Mouse (Mus musculus): ENCODE data around the gene Bax.
"Not testable (repeated sequence)": the region's sequence is repeated elsewhere in the genome, so short reads cannot be mapped to it uniquely, and the experiment has no call there.

The Bax gene

DNA sequence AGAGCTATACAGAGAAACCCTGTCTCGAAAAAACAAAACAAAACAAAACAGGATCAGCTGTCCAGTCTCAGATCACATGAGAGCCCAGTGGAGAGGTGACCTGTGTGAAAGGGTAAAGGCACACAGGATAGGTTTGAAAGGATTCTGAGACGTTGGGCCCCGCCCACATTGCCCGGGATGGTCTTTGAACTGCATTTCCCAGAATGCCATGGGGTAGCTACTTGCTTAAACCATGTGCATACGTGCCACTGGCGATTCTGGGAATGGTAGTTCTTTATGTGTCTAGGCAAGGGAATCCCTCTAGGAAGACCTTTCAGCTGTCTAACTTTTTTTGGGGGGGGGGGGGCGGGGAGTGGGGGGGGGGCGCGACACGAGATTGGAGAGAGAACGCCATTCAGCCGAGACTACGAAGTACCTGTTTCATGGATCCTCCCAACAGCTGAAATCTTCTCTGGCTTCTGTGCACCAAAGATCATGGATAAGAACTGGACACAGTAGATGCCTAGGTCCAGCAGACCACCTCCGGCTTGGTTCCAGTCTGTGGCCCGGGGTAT, 14.8 kb upstream of the Bax start, which contains the start of gene Tulp2:
TSS of gene Tulp2 (plus strand) at position 504 of the 554 bp plus-strand sequence.
- no peak for DNase-seq (ENCODE audit: low read depth, low spot score)

DNA sequence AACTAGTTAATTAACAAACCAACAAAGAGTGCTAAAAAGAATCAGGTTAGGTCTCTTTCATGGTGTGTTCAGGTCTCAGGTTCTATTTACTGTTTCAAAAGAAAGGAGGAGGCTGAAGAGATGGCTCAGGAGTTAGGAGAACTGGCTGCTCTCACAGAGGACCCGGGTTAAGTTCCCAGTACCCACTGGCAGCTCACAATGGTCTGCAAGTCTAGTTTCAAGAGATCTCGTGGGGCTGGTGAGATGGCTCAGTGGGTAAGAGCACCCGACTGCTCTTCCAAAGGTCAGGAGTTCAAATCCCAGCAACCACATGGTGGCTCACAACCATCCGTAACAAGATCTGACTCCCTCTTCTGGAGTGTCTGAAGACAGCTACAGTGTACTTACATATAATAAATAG, 13.6 kb upstream of the Bax start:
- not testable (repeated sequence) for DNase-seq (ENCODE audit: low read depth, low spot score)

DNA sequence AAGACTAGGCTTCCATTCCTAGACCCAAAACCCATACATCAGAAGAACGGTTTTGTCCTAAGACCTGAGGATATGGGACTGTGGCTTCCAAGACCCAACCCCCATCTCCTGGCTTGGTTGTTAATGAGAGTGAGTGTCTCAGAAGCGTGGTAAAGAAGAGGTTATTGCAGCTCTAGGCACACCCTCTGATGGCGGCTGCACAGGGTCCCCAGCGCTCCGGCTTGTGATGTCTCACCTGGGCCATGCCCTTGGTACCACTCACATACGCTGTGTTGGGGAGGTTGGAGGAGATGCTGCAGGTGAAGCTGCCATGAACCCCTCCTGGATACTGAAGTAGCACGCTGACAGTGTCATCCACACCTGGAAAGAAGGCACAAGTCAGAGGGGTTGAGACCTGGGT, 12.1 kb upstream of the Bax start:
- no peak for DNase-seq (ENCODE audit: low read depth, low spot score)

DNA sequence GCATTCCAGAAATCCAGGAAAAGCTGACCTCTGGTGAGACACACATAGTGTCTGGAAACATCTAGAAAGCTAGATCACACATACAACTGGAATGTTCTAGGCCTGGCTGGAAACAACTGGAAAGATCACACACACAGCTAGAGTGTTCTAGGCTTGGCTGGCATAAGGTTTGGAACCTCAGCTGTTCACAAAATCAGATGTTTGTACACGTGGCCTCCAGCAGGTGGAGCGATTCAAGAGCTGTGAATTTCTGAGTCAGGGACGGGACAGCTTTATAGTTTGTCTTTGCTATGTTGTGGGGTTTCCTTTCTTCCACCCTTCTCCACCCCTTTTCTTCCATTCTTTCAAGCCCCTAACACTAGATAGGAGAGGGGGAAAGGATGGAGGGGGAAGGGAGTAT, 10.3 kb upstream of the Bax start:
- DNase-seq (ENCODE audit: low read depth, low spot score): no peak

DNA sequence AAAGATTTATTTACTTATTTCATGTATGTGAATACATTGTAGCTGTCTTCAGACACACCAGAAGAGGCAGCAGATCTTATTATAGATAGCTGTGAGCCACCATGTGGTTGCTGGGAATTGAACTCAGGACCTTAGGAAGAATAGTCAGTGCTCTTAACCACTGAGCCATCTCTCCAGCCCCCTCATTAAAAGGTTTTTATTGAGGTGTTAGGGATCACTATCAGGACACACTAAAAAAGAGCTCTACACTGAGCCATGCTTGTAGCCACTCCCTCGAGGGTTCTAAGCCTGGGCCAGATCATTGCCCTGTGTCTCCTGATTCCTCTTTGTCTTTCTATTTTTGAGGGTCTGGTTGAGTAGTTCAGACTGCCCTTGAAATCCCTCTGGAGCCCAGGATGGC, 9.8 kb upstream of the Bax start:
- DNase-seq (ENCODE audit: low read depth, low spot score): no peak

DNA sequence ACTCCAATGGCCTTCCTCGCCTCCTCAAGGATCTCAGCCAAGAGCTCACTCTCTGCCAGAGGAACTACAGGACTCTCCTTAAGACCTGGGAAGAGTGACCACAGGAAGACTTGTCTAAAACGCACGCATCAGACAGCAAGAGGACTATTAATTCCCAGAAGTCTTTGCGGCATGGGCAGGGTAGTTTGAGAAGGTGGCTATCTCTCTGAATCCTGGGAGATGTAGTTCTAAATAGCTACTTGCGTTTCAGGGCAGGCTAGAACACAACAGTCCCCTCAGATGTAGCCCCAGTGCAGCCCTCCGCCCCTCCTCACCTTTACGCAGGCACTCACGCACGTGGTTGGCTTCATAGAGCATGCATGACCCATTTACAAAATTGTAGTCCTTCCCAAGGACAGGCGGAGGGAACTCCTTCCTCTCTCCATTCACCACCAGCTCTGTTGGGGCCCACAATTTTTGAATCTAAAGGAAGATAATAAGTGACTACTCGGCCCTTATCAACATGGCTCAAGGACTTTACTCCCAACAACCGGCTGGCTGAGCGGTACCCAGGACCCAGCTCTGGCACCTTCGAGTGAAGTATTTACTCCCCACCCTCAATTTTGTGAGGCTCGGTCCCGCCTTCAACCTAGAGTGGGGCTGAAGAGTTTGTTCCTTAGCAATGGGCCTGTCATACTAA, 8.7 kb upstream of the Bax start:
- DNase-seq (ENCODE audit: low read depth, low spot score): no peak

DNA sequence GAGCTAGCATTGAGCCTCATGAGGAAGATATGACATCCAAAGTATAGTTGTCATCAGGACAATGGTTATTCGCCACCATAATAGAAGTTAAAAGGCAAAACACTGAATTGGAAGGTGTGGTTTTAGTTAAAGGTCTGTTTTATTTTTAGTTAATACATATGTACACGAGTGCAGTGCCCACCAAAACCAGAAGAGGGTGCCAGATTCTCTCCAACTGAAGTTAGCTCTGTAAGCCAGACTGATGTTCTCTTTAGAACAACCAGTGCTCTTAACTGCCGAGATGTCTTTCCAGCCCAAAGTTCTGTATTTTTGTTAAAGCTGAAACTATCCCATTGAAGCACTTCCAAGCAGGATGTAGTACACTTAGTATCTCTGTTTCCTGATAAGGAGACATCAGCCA, 4.2 kb upstream of the Bax start:
- DNase-seq (ENCODE audit: low read depth, low spot score): no peak

DNA sequence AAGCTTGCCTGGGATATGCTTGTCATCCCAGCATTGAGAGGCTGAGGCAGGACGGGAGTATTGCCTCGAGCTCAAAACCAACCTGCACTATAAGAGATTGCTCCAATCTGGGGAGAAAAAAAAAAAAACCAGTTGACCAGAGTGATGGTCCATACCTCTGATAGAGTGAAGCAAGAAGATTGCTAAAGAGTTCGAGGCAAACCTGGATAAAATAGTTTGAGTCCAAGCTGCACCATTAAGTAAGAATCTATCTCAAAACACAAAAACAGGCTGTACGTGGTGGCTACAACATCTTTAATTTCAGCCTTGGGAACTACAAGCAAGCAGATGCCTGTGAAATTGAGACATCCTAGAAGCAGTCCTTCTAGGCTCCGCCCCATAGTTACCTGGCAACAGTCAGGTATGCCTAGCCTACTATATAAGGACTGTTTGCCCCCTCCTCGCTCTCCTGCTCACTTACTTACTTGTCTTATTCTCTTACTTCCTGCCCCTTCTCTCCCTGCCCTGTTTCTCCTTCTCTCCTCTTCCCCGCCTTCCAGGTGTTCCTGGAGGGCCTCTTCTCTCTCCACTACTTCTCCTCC, 482 bp upstream of the Bax start:
- DNase-seq (ENCODE audit: low read depth, low spot score): no peak

DNA sequence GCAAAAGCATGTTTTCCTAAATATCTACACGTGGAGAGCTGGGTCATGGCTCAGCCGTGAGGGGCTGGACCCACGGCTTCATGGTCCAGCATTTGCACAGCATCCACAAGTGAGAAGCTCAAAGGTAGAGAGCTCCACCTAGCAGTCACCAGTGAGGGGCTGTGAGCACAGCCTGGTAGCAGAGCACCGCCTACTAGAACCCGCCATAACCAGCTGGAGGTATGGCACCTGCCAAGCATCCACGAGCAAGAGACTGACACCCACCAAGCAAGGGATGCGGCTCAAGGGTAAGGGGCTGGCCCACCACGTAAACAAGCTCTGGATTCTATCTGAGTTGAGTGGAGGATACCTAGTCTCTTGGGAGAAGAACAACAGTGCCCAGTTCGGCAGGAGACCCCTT, 1.1 kb downstream of the Bax start:
- no peak for DNase-seq (ENCODE audit: low read depth, low spot score)

DNA sequence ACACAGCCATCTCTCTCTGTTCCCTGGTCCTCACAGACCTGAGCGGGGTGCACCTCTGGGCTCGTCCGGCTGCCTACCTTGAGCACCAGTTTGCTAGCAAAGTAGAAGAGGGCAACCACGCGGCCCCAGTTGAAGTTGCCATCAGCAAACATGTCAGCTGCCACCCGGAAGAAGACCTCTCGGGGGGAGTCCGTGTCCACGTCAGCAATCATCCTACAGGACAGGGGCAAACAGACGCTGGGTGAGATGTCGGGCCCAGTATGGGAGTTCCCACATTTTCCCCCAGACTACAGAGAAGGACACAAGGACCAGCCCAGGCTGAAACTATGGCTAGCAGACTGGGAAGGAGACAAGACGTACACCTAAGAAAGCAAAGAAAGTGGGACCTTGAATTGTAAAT, 1.6 kb downstream of the Bax start:
- no peak for DNase-seq (ENCODE audit: low read depth, low spot score)

DNA sequence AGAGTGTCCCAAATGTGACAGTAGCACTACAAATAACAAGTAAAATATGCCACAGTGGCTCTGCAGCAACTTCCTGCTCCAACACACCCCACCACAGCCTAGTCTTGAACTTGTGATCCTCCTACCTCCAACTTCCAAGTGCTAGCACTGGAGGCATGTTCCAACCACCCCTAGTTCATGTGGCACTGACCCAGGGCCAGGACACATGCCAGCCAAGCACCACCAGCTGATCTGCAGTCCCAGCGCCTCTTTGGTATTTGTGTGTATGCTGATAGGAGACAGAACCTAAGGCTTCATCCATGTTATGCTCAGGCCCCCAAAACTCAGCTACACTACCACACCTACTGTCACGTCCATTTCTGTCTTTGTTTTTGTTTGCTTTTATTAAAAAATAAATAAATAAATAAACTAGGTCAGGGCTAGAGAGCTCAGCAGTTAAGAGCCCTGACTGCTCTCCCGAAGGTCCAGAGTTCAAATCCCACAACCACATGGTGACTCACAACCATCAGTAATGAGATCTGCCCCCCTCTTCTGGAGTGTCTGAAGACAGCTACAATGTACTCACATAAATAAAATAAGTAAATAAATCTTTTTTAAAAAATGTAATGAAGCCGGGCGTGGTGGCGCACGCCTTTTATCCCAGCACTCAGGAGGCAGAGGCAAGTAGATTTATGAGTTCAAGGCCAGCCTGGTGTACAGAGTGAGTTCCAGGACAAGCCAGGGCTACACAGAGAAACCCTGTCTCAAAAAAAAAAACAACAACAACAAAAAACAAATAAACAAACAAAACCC, 2.5 kb downstream of the Bax start:
- no peak for DNase-seq (ENCODE audit: low read depth, low spot score)

DNA sequence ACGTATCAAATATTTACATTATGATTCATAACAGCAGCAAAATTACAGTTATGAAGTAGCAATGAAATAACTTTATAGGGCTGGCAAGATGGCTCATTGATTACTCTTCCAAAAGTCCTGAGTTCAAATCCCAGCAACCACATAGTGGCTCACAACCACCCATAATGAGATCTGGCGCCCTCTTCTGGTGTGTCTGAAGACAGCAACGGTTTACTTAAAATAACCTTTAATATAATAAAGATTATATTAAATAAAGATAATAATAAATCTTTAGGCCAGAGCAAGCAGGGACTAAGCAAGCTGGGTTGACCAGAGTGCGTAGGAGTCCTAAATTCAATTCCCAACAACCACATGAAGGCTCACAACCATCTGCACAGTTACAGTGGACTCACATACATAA, 3.8 kb downstream of the Bax start:
- DNase-seq (ENCODE audit: low read depth, low spot score): not testable (repeated sequence)

DNA sequence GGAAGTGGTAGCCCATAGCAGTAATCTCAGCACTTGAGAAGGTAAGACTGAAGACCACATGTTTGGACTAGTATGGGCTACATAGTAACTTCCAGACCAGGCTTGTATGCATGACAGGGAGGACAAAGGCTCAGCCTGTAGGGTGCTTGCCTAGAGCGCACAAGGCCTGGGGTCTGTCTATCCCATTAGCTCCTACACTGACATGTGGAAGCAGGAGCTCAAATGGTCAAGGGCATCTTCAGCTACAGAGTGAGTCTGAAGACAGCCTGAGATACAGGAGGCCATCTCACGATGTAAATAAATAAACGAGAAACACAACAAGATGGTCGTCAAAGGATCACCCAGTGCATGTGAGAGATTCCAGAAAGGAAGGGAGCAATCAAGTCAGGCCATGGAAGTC, 4.4 kb downstream of the Bax start:
- DNase-seq (ENCODE audit: low read depth, low spot score): no peak

DNA sequence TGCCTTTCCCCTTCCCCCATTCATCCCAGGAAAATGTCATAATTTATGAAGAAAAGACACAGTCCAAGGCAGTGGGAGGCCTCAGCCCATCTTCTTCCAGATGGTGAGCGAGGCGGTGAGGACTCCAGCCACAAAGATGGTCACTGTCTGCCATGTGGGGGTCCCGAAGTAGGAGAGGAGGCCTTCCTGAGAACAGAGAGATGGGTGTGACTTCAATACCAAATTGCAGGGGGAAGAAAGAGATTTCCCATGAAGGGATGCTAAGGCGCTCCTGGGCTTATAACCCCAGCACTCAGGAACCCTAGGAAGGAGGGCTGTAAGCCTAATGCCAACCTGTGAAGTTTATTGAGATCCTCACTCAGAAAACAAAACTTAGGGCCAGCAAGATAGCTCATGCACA, 4.9 kb downstream of the Bax start:
- DNase-seq (ENCODE audit: low read depth, low spot score): no peak

DNA sequence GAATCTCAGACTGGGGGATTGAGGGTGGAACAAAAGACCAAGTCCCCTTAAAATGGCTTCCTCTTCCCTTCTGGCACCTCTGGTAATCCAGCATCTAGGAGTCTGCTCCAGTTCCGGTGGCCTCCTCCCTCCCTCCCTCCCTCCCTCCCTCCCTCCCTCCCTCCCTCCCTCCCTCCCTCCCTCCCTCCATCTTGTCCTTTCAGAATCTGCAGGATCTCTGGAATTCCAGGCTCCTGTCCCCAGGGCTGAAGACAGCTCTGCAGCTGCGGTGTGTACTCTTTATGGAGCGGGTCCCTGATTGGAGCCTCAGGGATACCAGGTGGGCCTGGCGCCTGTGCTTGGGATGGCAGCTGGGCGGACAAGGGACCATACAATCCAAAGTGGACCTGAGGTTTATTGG, 5.4 kb downstream of the Bax start:
- no peak for DNase-seq (ENCODE audit: low read depth, low spot score)

DNA sequence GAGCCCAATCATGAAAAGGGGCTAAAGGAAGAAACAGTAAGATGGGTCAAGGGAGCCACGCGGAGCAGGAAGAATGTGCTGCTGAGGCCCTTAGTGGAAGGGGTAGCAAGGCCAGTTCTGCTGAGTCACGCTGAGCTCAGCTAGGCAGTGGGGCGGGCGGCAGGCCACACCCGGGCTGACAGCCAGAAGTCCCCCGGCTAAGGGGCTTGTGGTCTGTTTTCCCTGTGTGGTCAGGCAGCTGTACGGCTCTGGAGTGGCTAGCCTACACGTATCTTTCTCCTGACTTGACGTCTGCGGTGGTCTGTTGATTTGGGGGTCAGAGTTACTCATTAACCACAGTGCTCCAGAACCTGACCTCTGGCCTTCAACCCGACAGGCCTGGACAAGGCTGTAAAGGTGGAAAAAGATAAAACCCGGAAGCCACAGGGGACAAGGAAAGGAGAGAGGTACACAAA, 5.8 kb downstream of the Bax start:
- DNase-seq (ENCODE audit: low read depth, low spot score): no peak

DNA sequence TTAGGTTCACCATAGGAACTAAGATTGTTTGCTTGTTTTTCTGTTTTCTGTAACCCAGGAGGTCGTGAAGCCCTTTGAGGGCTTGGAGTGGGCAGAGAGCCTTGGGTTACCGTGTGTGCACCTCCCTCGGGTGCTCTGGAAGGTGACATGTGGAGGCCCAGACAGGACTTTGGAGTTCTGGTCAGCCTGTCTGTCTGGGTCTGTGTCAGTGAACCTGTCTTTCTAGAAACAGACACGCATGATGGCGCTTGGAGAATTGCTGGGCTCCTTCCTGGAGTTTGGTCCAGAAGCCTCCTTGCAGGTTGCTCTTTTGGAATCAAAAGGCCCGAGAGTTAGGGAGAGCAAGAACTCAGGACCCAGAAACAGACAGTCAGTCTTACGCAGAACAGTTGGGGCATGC, 6.3 kb downstream of the Bax start:
- no peak for DNase-seq (ENCODE audit: low read depth, low spot score)

DNA sequence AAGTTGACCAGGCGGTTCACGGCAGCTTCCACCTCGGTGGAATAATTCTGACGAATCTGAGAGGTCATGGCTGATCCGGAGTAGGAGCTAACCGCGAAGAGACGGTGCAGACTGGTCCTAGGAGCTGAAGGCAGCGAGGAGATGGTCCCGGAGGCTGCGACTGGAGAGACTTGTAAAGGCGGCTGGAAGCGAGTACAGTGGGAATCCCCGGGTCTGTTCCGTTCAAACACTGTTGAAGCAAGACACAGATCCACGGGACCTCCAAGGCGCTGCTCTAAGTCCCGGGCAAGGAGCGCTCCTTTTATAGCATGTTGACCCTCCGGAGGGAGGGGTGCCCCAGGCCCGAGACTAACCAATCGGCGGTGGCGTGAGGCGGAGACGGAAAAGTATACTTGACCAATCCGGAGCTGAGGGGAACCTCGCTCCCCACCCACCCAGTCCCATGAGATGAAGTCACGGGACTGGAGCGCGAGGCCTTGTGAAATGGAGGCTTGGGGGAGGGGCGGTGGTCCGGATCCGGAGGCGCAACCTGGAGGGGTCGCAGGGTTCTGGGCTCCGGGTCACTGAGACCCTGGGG, 7.0 kb downstream of the Bax start, which contains the start of gene Ftl1:
TSS of gene Ftl1 (minus strand) at position 321 of the 577 bp plus-strand sequence.
- peak; percentile 82 for DNase-seq (ENCODE audit: low read depth, low spot score)

DNA sequence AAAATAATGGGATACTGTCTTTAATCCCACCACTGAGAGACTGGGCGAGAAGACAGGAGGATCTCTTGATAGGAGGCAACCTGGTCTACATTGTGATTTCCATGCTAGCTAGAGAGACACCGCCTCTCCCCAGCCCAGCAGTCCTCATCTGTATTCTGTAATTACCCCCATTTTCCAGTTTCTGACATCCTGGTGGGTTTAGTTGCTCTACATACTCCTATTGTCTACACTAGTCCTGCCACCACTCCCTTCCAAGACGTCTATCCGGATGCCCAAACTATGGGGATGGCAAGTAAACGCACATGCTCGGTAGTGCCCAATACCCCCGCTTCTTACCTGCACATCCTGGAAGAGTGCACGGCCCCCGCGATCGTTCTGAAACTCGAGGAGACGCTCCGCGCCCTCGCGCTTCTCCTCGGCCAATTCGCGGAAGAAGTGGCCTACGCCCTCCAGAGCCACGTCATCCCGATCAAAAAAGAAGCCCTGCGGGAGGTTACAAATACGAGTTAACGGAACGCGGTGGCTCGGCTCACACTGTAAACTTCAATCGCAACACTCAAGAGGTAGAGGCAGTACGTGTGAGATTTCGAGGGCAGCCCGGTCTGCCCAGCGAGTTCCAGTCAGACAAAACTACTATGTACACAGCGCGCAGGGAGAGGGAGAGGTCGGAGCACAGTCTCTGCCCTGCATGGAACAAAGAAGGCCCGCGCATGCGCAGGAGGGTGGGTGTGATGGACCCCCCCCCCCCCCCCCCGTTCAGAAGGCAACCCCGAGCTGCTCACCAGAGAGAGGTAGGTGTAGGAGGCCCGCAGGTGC, 7.7 kb downstream of the Bax start:
- peak; percentile 64 for DNase-seq (ENCODE audit: low read depth, low spot score)

DNA sequence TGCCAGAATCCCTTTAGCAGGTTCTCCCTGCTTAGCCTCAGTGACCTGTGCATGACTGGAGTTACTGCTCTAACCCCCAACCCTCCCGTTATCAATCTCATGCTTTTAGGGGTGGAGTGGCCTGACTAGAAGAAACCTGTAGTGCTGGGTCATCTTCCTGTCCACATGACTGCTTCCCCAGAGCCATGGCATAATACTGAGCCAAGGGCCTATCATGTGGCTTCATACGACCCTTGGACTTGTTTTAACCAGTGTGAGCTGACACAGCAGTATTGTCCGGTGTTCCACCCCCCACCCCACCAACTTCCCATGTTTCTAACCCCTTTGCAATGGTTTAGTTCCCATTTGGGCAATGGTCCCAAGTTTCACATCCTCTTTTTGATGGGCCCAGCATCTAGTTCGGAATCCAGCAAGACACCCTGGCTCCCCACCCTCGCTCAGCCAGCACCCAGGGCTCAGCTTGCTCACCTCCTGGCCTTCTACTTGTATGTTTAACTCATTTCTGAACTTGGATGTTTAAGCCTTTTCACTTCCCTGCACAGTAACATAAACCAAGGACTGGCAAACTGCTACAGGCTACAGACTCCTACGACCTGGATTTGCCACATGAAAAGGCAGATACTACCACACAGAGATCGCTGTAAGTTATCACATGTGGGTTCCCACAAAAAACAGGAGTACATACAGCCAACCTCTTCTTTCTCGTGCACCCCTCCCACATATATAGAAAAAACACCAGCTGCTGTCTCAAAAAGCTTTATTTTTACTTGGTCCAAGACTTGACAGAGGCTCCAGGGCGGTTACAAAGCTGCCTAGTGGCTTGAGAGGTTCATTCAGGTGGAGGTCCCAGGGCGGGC, 9.3 kb downstream of the Bax start:
- DNase-seq (ENCODE audit: low read depth, low spot score): no peak
